13 mouse cellular contexts compared by ENCODE assay signal in the genomic region with DNA sequence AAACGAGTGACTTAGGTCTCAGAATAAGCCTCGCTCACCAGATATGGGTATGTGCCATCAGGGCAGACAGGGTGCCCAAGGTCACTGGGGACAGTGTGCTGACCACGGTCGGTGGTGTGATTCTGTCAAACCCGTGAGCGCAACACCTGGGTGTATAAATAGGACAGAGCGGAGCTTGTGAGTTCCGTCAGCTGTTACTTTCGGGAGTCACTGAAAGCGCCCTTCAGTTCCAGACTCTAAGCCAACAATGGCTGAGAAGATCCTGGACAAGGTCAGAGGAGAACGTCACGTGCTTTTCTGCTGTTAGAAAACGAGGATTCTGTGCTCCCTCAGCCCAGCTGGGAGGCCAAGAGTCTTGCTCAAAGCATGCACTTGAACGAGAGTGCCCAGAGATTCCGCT.
DNase-seq lines count a peak whose midpoint lies in the region; ATAC-seq and TF ChIP-seq lines count a peak whose summit lies in the region.
"Had no signal": no experiment of that assay in that cellular context is flagged by ENCODE, and none has a peak within 500 bp of the region (broad histone marks: within the 10 kb centered on the region; RNA-seq: fewer than 3 reads in every experiment).

No protein-coding gene starts in this region.

- H3K9ac ChIP-seq in heart, embryonic 11.5 days (ENCODE audit: low read depth, low read length), result no peak overlapping the region
- no peak overlapping the region for H3K9ac ChIP-seq in lung, embryonic 15.5 days
- no peak overlapping the region for H3K9ac ChIP-seq in forebrain, embryonic 12.5 days
- H3K9ac ChIP-seq: limb, embryonic 15.5 days; stomach, embryonic 15.5 days had no signal

- WGBS in heart, embryonic 11.5 days (ENCODE audit: insufficient replicate concordance), result 46% methylated on average over 15 of the region's 15 CpGs
- 37% methylated on average over 15 of the region's 15 CpGs for WGBS in lung, embryonic 15.5 days
- WGBS in forebrain, embryonic 12.5 days, result 89% methylated on average over 15 of the region's 15 CpGs

- no peak overlapping the region for H3K4me2 ChIP-seq in heart, embryonic 11.5 days
- no peak overlapping the region for H3K4me2 ChIP-seq in lung, embryonic 15.5 days
- no peak overlapping the region for H3K4me2 ChIP-seq in forebrain, embryonic 12.5 days
- H3K4me2 ChIP-seq: limb, embryonic 15.5 days; stomach, embryonic 15.5 days had no signal

- peaks cover 24% of the 10 kb centered on the region; the same call in 1 of the 2 replicates for H3K4me1 ChIP-seq in heart, embryonic 11.5 days (ENCODE audit: control insufficient read depth, insufficient read depth, low read length)
- 0 out of 2 replicates have a peak, but pooled peaks cover 9% of the 10 kb centered on the region for H3K4me1 ChIP-seq in lung, embryonic 15.5 days
- no peaks in the 10 kb centered on the region for H3K4me1 ChIP-seq in forebrain, embryonic 12.5 days
- H3K4me1 ChIP-seq: megakaryocyte, embryonic 14.5 days had no signal

- H3K4me3 ChIP-seq in gastrocnemius, adult 2 months, result no peak overlapping the region
- H3K4me3 ChIP-seq in heart, embryonic 11.5 days (ENCODE audit: low read depth, low read length), result no peak overlapping the region
- H3K4me3 ChIP-seq in lung, embryonic 15.5 days, result no peak overlapping the region
- H3K4me3 ChIP-seq in forebrain, embryonic 12.5 days (replicated peaks), result no peak overlapping the region
- H3K4me3 ChIP-seq: limb, embryonic 15.5 days; megakaryocyte, embryonic 14.5 days; stomach, embryonic 15.5 days had no signal

- H3K36me3 ChIP-seq in heart, embryonic 11.5 days (ENCODE audit: control insufficient read depth, insufficient read depth, low read length), result no peaks in the 10 kb centered on the region
- H3K36me3 ChIP-seq in lung, embryonic 15.5 days, result no peaks in the 10 kb centered on the region
- no peaks in the 10 kb centered on the region for H3K36me3 ChIP-seq in forebrain, embryonic 12.5 days (replicated peaks)
- H3K36me3 ChIP-seq: G1E; limb, embryonic 15.5 days; stomach, embryonic 15.5 days had no signal

- peak; percentile 36 for DNase-seq in gastrocnemius, adult 2 months
- DNase-seq in gastrocnemius, postnatal 36 days, result no peak
- DNase-seq in adrenal gland, adult 2 months, result peak; percentile 58
- DNase-seq in right cerebral cortex, postnatal 14 days, result no peak
- no peak for DNase-seq in cerebellum, postnatal 4 days (ENCODE audit: low spot score in 2 of 2)

- intact Hi-C loops in gastrocnemius, adult 2 months (cut with DNase I), result no loop called here
- intact Hi-C loops in gastrocnemius, postnatal 36 days (cut with DNase I), result loop anchor here (10.0 kb wide), 1 partner anchor 338 kb away; no protein-coding TSS in a partner anchor

- peak; percentile 76 for ATAC-seq in heart, embryonic 11.5 days (replicated peaks; ENCODE audit: insufficient number of reproducible peaks, low FRiP score, low TSS enrichment)
- ATAC-seq in lung, embryonic 15.5 days (ENCODE audit: borderline replicate concordance, extremely low read depth, low FRiP score, low TSS enrichment), result peak; percentile 36; the same call in 1 of the 2 replicates
- ATAC-seq in forebrain, embryonic 12.5 days (ENCODE audit: low FRiP score), result no peak
- ATAC-seq: intestine, embryonic 16.5 days had no signal

- no peaks in the 10 kb centered on the region for H3K9me3 ChIP-seq in heart, embryonic 11.5 days (replicated peaks; ENCODE audit: control insufficient read depth, low read length)
- no peaks in the 10 kb centered on the region for H3K9me3 ChIP-seq in lung, embryonic 15.5 days
- H3K9me3 ChIP-seq in forebrain, embryonic 12.5 days, result no peaks in the 10 kb centered on the region
- H3K9me3 ChIP-seq: limb, embryonic 15.5 days; megakaryocyte, embryonic 14.5 days; stomach, embryonic 15.5 days had no signal

- no peak overlapping the region for H3K27ac ChIP-seq in gastrocnemius, adult 2 months
- H3K27ac ChIP-seq in heart, embryonic 11.5 days (ENCODE audit: low read depth, low read length), result peak overlapping the region; percentile 89
- no peak overlapping the region for H3K27ac ChIP-seq in lung, embryonic 15.5 days
- no peak overlapping the region for H3K27ac ChIP-seq in forebrain, embryonic 12.5 days
- H3K27ac ChIP-seq: limb, embryonic 15.5 days; stomach, embryonic 15.5 days had no signal

- no peak for TF ChIP-seq CTCF in gastrocnemius, adult 2 months (IDR thresholded peaks at IDR 0.05)

- no peaks in the 10 kb centered on the region for H3K27me3 ChIP-seq in heart, embryonic 11.5 days (ENCODE audit: control insufficient read depth, insufficient read depth, low read length)
- H3K27me3 ChIP-seq in lung, embryonic 15.5 days, result no peaks in the 10 kb centered on the region
- no peaks in the 10 kb centered on the region for H3K27me3 ChIP-seq in forebrain, embryonic 12.5 days
- H3K27me3 ChIP-seq: limb, embryonic 15.5 days; stomach, embryonic 15.5 days had no signal

Comparison
In these comparisons a context has a peak if more than half of its experiments do, and no peak if none do; other contexts are left out.
1. DNase-seq: peak in gastrocnemius, adult 2 months (single experiment) and adrenal gland, adult 2 months (single experiment); none in gastrocnemius, postnatal 36 days (0 of 2), right cerebral cortex, postnatal 14 days (single experiment) and cerebellum, postnatal 4 days (0 of 2).